Mouse (Mus musculus) lung, postnatal 14 days (tissue): ENCODE measurements around the gene Diexf.

Experiments
- DNase-seq: peaks from one replicate; pipeline ENCODE4 v3.0.0; 2021

Diexf gene

DNA sequence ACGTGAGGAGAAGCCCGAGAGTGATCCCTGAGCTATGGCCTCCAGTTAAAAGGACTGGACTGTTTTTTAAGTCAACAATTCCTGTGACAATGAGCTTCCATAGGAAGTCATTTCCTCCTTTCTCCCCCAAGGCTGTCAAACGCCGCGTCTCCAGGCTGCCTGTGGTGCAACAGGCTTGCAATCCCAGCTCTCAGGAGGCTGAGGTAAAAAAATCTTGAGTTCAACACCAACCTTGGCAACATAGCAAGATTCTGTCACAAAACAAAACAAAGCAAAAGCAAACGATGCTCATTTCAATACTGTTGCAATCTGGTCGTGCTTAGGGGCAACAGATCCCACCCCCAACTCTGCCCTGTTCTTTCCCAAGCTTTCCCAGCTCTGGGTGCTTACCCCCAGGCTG, 8.0 kb upstream of the Diexf start:
- DNase-seq: no peak

DNA sequence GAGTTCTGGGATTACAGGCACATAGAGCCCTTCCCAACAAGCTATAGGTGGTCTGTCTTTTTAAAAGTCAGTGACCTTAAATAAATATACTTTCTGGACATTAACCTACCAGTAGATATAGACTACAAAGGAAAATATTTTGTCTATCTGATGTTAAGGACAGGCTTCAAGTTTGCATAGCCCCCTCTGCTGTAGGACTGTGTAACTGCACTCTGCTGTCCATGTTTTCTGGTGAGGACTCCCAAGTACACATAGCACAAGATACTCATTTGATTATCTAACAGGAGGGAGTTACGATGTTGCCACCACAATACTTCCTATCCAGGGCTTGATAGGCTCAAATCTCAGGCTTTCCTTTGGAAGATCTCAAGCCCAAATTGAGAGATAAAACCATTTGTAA, 3.7 kb upstream of the Diexf start:
- DNase-seq: no peak

DNA sequence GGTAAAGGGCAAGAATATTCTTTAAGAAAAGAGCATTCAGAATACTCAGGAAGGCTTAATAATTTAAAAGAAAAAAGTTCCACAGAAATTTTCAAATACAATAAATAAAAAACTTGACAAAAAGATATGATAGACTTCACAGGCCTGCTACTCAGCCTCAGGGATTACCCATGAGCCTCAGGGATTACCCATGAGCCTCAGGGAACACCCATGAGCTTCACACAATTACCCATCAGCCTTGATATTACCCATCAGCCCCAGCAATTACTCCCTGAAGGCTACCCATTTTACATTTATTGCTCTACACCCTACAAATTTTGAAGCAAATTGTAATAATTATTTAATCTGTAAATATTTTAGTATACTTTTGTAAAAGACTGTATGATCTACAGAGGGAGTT, 2.3 kb upstream of the Diexf start:
- no peak for DNase-seq

DNA sequence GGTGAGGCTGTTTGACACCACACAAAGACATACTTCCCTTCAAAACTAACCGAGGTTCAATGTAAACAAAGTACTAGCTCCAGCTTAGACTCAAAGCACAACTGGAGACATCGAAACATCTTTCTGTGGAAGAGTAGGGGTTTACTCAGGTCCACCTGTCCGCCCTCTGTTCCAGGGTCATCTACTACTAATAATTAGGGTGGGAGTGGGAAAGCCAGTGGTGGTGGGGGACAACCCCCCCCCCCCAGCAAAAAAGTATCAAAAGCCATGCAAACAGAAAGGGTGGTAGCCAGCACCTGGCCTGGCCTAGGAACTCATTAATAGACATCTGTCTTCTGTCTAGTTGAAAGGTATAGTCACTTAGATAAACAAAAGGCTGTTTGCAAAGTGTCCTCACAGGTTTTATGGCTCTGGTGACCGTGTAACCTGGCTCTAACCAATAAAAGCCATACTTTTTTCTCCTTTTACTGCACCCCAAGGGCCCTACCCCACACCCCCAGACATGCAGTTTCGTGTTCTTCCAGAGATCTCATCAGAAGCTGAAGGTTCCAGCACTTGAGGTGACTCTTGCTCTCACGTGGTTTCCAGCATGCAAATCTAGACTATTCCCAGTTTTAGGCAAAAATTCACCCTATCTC, 1.4 kb upstream of the Diexf start:
- DNase-seq: no peak

DNA sequence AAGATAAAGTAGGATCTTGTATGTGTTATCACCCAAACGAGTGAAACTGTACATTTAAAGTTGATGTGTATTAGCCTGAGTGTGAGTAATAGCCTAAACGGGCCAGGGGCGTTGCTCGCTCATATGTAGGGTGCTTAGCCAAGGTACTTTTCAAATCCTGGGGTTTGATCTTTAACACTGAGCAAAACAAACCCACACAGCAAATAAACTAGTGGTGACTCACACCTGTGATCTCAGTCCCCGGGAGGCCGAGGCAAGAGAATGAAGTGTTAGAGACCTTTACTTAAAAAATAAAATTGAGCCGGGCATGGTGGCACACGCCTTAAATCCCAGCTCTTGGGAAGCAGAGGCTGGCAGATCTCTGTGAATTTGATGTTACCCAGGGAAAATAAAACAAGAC, 767 bp upstream of the Diexf start:
- DNase-seq: no peak

DNA sequence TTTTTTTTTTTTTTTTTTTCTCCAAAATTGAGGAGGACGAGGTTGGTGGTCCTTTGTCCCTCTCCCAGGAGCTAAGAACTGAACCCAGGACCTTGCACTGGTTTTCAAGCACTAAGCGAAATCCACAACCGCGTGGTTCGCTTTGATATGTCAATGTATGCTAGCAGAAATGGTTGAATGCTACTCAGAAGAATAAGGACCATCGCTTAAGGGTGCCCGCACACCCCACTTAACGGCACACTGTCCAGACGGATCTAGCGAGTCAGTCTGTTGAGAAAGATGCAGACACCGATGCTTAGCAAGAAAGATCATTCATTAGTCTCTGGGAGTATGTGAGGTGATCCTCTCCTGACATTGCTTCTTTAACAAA, 369 bp upstream of the Diexf start:
- no peak for DNase-seq

DNA sequence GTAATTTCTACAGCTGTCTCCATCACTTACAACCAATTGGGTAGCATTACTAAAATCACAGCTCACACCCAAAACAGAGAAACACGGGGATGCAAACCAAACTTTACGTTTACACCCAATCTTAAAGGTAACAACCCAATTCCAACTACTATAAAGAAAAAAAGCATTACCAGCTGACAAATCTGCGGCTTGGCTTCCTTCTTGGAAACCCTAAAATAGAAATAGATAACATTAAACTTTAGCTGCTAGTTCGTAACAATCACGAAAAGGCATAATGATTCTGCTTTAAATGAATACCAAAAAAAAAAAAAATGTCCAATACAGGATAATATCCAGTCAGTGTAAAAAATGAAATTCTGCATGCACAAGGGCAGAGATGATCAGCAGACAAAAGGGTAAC, 751 bp downstream of the Diexf start:
- no peak for DNase-seq

DNA sequence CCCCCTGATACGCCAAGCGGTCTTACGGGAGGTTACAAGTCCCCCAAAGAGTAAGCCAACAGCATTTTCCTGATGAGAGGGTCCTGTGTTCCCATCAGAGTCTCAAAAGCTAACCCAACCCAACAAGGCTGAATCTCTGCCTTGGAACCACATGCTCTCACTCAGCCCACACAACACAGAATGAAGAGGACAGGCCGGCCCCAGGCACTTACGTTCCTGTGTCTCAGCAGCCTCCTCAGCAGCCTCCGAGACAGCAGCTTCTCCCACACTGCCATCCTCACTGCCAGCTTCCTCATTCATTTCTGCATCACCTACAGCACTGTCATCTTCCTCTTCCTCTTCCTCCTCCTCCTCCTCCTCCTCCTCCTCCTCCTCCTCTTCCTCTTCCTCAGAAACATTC, 2.0 kb downstream of the Diexf start:
- DNase-seq: no peak

DNA sequence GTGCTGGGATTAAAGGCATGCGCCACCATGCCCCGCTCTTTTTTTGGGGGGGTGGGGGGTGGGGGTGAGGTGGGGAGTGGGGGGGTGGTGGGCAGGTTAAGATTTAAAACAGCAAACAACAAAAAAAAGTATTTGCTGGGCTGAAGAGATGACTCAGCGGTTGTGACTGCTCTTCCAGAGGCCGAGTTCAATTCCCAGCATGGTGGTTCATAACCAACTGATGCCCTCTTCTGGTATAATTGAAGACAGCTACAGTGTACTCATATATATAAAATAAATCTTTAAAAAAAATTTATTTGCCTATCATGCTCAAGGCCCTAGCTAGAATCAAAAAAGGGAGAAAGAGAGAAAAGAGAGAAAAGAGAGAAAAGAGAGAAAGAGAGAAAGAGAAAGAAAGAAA, 4.2 kb downstream of the Diexf start:
- DNase-seq: no peak

DNA sequence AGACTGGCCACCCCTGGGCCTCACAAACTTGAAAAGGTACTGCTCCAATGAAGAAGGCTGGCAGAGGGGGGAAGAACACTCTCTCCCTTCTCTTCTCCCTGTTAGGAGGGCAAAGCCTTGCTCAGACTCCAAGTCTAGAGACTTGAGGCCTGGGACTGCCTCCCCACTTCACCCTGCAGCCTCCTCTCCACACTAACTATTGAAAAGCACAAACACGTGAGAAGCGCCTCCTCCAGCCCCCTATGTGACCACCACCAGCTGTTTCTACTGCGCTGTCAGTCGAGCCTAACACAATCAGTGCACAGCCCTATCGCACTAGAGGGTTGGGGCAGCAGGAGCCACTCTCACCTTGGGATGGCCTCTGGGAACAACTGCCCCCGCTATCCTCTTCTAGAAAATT, 6.8 kb downstream of the Diexf start:
- no peak for DNase-seq

DNA sequence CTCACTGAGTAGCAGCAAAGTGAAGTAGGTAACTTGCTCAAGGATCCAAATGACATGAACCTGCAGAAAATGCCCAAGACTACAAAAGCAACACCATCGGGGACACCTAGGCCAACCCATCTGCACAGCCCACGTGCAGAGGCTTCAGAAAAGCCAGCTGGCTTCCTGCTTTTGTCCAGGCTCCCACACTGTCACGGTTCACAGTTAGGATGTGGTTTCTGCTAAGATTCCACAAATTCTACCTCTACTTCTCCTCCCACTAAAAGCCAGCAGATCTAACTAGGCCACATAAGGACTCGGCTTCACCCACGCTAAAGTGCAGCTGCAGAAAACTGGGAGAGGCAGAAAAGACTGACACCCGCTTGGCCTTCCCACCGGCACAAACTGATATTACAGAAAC, 7.3 kb downstream of the Diexf start:
- no peak for DNase-seq

DNA sequence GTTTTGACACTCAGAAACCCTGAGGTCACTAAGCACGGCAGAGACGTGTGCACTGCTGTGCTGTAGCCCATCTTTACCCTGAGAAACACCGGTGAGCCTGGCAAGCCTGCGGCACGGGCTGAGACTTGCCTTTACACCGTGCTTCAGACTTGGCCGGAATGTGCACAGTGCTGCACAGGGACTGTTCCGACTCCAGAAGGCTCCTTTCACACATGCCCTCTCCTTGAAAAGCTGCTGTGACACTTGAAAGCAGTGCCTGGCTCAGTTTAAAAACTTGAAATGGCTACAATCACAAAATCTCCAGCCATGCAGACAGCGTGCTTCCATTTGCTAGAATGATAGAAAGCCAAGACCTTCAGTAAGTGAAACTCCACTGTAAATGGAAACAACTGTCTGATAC, 18.0 kb downstream of the Diexf start:
- no peak for DNase-seq

DNA sequence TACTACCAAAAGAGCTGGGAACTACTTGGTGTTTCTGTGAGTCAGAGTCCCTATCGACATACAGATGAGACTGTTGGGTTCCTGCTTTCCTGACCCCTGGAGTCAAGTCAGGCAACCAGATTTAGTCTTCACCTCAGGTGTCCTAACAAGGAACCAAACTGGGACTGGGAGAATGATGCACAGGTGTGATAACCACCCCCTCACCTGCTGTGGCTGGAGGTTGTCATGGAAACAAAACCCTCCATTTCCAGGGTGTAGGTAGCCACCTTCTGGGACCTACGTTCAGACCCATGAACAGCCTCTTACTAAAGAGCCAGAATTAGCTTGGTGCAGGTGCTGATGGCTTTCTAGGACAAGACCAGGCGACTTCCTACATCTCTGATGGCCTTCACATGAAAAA, 27.1 kb downstream of the Diexf start:
- DNase-seq: no peak

DNA sequence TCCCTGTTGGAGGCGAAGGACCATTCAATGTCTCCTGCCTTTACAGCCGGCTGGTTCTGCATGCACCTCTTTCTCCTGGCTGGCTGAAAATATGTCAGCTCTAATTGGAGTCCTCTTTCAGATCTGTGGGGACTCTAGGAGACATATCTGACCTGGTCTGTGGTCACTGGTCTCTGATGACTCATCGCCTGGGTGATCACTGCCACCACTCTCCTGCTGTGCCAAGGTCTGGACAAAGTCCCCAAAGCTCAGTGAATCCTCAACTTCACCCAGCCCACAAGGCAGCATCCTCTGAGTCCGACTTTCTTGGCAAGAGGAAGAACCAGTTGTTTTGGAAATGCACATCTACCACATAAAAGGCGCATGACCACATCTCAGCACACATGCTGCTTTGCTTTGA, 27.5 kb downstream of the Diexf start:
- DNase-seq: no peak

DNA sequence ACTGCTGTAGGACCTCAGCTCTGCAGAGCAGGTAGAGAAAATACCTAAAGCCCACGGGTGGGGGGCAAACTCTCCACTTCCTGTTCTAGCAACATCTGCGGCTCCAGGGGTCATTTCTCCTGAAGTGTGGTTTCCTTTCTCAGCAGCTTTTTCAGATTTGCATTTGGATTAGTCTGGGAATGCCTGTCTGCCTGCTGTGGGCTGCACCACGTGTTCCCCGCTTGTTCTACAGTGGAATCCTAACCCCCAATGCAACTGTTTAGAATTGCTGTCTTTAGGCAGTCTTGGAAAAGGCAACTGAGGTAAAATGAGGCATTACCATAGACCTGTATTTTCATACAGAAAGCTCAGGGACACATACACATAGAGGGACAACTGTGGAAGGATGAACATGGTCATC, 28.0 kb downstream of the Diexf start:
- DNase-seq: no peak

DNA sequence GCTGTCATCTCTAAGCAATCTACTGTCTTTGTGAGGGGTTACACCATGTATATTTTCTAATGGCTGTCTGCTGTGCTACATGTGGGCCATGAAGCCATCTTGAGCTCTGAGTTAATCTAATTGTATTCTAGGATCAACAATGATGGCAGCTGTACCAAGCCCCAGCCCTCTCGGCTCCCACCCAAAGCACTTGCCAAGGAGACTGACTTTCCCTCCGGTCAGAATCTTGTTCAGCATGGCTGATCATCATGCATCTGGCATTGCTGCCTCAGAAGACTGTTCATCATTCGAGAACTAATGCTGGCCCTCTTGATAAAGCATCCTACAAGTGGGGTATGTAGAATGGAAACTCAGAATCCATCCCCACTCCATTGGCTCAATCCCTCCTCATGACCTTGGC, 31.1 kb downstream of the Diexf start:
- no peak for DNase-seq

DNA sequence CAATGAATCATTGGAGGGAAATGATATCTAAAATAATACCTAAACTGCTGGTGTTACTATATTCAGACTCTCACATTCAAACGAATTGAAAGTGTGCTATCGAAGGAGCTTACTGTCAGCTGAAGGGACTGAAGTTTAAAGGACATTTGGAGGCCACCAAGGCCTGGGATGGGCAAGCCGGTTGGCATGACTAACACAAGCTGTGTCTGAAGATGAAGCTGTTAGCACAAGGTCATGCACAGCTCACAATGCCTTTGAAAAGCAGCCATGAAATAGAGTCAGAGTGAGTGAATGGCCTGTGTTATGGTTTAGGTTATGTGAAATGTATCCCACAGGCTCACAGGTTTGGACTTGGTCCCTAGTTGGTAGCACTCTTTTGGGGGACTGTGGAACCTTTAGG, 36.5 kb downstream of the Diexf start:
- DNase-seq: no peak

DNA sequence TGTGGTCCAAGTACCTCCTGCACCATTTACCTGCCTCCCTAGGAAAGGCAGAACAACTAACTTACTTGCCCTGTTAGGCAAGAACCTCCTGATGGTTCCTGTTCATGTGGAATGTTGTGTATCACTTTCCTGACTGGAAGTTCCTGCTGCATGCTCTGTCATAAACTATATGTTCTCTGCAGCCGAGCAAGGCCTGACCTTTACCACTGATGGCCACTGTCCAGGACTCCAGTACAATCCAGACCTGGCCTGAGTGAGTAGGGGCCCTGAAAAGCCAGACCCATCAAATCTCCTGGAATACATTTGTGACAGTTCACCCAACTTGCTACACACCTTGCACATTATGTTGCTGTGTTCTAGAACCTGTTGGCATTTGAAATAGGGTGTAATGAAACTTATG, 37.3 kb downstream of the Diexf start:
- no peak for DNase-seq

DNA sequence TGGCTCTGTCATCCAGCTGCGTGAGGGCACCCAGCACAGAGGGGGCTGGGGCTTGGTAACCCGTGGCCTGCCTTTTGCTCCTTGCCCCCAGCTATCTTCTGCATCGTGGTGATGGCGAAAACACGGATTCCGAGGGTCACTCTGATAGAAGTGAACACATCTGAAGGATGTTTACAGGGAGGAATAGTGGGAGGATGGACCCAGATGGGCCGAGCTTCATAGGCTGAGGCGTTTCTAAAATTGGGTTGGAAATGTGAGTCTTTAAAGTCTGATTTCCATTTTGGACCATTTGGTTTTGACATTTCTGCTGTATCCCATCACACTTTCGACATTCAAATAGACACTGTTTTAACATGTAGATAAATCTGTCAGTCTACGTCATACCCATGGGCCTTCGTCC, 39.2 kb downstream of the Diexf start:
- no peak for DNase-seq

DNA sequence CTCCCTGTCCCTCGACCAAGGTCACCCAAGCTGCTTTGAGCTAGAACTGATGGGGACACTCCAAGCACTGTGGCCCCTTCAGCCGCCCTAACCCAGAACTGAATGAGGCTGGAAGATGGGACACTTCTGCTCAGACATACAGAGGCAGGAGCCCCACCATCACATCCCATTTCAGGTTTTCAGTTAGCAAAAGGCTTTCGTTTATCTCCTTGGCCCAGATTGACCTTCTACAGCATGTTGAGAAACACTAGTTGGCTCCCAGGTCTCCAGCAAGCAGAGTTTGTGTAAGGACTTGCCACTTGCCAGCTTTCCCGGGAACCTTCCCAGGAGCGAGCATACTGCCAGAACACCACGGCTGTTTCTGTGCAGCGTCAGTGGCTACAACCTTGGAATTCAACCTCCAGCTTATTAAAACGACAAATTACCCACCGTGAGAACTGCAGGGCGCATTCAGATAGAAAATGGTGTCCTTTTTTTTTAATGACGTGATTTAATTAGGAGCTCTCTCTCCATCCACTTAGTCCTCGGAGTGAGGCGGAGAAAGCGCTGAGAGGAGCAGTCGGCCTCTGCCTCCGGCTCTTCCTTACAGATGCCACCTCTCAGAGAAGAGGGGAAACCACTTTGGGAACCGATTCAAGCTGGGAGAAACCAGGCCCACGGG, 39.7 kb downstream of the Diexf start:
- peak; percentile 46 for DNase-seq

DNA sequence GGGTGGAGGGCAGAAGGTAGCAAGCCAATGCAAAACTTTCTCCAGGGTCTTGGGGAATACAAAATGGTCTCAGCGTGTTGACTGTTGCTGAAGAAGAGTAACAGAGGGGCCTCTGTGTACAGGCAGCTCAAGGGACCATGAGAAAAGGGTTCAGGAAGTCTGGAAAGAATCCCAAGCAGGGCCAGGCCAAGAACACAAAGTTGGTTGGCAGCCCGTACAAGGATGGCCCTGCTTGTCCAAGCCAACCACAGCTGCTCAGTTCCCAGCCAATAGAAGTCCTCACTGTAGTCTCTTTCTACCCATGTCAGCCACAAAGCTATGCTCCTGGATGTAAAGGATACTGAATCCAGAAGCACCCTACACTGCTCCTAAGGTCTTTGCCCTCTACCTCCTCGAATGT, 40.4 kb downstream of the Diexf start:
- no peak for DNase-seq

DNA sequence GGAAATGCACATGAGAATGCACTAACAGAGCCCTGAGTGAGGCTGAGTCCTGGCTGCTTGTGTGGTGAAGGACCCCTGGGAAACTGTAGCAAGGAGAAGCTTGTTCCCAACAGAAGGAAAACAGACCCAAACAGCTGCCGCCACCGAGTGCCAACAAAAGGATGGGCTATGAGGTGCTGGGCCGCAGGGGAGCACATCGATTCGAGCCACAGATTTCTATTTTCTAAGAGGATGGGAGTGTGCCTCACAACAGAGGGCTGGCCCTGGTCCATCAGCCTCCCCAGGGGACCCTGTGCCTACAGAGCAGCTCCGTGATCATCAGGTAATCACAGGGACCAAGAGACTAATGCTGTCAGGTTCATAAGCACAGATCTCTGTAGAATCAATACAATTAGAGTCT, 40.9 kb downstream of the Diexf start:
- no peak for DNase-seq

DNA sequence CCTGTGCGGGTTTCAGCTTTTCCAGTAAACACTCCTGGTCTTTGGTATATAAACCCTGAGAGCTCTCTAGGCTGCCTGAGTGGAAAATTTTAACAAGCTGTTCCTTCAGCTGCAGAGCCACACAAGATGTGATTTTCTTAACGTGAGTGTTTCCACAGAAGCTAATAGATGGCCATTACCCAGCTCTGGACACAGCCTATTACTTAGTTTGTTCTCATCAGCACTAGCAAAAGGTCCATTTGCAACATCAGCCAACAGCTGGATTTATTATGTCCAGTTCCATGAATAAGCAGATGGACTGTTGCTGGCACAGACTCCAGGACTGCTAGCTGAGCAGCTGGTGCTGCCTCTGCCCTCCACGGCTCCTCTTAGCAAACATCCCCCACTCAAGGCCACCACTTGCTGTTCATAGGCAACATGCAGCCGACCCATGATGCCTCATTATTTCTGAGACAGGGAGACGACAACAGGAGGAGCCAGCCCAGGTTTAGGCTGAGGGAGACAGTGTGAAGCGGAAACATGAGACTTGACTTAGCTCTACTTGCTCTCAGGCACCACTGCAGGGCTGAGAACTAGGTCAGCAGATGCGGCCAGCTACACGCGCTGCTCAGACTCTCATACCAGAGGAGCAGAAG, 43.1 kb downstream of the Diexf start:
- DNase-seq: peak; percentile 40

DNA sequence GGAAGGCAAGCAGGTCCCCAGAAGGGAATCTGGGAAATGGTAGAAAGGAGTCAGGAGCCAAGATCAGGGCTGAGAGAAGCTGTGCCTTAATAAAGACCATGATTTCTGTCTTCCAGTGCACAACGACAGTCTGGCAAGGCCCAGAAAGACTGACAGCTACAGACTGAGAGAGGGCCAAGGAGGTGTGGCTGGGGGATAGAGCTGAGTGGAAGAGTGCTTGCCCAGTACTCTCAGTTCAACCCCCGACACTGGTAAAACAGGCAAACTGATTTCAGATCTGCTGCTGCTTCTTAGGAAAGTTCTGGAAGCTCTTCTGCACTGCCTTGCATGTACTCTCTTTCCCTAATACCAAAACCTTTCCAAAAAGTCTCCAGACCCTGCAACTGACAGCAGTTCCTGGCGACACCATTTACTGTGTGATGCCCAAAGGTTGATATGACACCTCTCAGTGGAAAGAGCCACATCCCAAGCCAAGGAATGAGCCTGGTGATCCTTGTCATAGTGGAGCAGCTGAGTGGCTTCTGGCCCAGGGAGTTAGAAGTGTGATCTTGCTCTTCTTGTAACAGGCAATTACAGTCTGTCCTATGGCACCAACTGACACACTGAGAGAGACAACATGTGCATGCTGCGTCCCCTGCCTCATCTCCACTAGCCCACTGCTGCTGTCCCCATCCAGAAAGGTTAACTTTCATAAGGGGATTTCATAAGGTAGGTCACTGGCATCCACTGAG, 43.8 kb downstream of the Diexf start:
- DNase-seq: no peak
